Mouse (Mus musculus): ENCODE results near the gene Cyp3a11. TPM values are rescaled to one million over a fixed set of nuclear protein-coding genes. Genes with fewer than 3 reads are reported as not detected.

The Cyp3a11 gene
- polyA plus RNA-seq (2012; fragmentation: generic; extraction: Trizol) = not detected

DNA sequence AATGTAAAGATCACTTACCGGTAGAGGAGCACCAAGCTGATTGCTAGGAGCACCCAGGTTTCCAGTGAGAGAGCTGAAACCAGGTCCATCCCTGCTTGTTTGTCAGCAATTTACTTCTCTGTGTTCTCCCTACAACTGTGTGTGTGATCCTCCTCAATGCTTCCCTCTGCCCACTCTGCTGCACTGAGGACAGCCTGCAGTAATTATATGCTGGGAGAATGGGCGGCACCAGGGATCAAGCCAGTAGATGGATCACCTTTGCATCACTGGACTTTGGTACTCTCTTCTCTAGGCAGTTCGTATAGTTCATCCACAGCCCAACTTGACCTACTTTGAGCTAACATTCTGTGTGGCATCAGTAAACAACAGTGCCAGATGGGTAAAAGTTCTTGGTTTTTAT, at the start of gene Cyp3a11:
Gene Cyp3a11, minus strand, starts transcription at position 277 of the 400 bp plus-strand sequence.

DNA sequence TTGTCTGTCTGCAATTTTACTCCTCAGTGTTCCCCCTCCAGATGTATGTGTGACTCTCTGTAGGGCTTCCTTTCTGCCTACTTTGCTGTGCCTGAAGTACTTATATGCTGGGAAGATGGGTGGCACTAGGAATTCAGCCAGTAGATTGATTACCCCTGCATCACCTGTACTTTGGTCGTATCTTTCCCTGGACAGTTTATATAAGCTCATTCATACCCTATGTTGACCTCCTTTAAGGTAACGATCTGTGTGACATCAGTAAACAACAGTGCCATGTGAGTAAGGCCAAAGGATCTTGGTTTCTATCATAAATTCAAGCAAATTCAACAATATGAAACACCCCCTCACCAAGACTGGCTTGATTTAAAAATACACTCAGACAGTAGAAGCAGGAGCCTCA, 74.0 kb downstream of the Cyp3a11 start, which contains the start of gene Cyp3a44:
Gene Cyp3a44, minus strand, starts transcription at position 79 of the 400 bp plus-strand sequence.

Other genes with a start within 250 kb of the Cyp3a11 start
- gene Cyp3a41a, start 159.8 kb downstream of the Cyp3a11 start, polyA plus RNA-seq (2012; fragmentation: generic; extraction: Trizol) = not detected
- not detected for gene Cyp3a44, start 74.1 kb downstream of the Cyp3a11 start, polyA plus RNA-seq (2012; fragmentation: generic; extraction: Trizol)
- not detected for gene Cyp3a25, start 129.7 kb upstream of the Cyp3a11 start, polyA plus RNA-seq (2012; fragmentation: generic; extraction: Trizol)
- not detected for gene Cyp3a59, start 199.3 kb upstream of the Cyp3a11 start, polyA plus RNA-seq (2012; fragmentation: generic; extraction: Trizol)

Data from C3H10T1/2 (cell line).